Mouse (Mus musculus) ES-Bruce4 (cell line): ENCODE results near the gene Car8.

Source experiments
- CTCF ChIP-seq: IDR thresholded peaks from one replicate; pipeline ENCODE4 v1.8.1; 2011; ENCODE audit warnings: low read depth, low read length
- EP300 ChIP-seq: IDR thresholded peaks from 2 replicates; pipeline ENCODE4 v1.6.1; 2011; ENCODE audit warnings: low read depth, low read length; ENCODE audit not compliant: insufficient read depth
- POLR2A ChIP-seq: IDR thresholded peaks from one replicate; pipeline ENCODE4 v1.8.1; 2011; ENCODE audit warnings: low read length; ENCODE audit not compliant: insufficient read depth

- no peak for TF ChIP-seq CTCF
- TF ChIP-seq EP300 = no peak
- TF ChIP-seq POLR2A = no peak
Measured at GRCm38 (mm10) chr4:8249805-8250204, 11.0 kb upstream of the Car8 start.
